In the genomic region with DNA sequence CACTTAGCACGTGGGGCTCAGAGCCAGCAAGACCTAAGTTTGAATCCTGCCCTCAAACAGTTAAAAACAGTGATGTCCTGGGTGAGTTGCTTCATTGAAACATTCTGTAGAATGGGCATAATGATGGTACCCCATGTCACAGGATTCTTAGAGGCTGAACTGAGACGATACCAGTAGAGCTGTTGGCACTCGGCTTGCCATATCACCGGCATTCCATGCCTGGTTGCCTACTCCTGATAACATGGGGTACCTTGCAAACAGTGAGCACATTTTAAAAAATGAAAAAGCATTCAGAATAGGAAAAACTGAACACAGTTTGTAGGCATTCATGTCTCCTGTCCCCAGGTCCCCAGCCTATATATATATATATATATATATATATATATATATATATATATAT, we compare ENCODE assay signal across 20 mouse cellular contexts. TPM values are rescaled to one million over a fixed set of nuclear protein-coding genes. Genes with fewer than 3 reads are reported as not detected.
DNase-seq lines count a peak whose midpoint lies in the region; ATAC-seq and TF ChIP-seq lines count a peak whose summit lies in the region.
"Had no signal": no experiment of that assay in that cellular context is flagged by ENCODE, and none has a peak within 500 bp of the region (broad histone marks: within the 10 kb centered on the region; RNA-seq: fewer than 3 reads in every experiment).

No protein-coding gene starts in this region.

- peaks cover 62% of the 10 kb centered on the region for H3K4me1 ChIP-seq in erythroblast, embryonic 14.5 days (ENCODE audit: control insufficient read depth)
- peaks cover 30 to 37% of the 10 kb centered on the region in 2 experiments for H3K4me1 ChIP-seq in liver, embryonic 14.5 days (replicated peaks; ENCODE audit: control insufficient read depth in 2 of 2, insufficient read depth in 2 of 2, low read length in 1 of 2)
- no peaks in the 10 kb centered on the region for H3K4me1 ChIP-seq in kidney, embryonic 15.5 days
- H3K4me1 ChIP-seq: embryonic facial prominence, embryonic 13.5 days; forebrain, embryonic 15.5 days; heart, embryonic 12.5 days had no signal

- peaks cover 2% of the 10 kb centered on the region; the same call in 1 of the 2 replicates for H3K9me3 ChIP-seq in erythroblast, embryonic 14.5 days (ENCODE audit: control insufficient read depth, low read length)
- no peaks in the 10 kb centered on the region for H3K9me3 ChIP-seq in liver, embryonic 14.5 days (ENCODE audit: control insufficient read depth, low read length)
- no peaks in the 10 kb centered on the region for H3K9me3 ChIP-seq in kidney, embryonic 15.5 days (replicated peaks)
- H3K9me3 ChIP-seq: embryonic facial prominence, embryonic 13.5 days; forebrain, embryonic 15.5 days; G1E; heart, embryonic 12.5 days had no signal

- H3K4me2 ChIP-seq in liver, embryonic 14.5 days (ENCODE audit: low read depth), result peak overlapping the region; percentile 42
- no peak overlapping the region for H3K4me2 ChIP-seq in kidney, embryonic 15.5 days
- H3K4me2 ChIP-seq: embryonic facial prominence, embryonic 13.5 days; forebrain, embryonic 15.5 days; heart, embryonic 12.5 days; hindbrain, embryonic 14.5 days had no signal

- H3K9ac ChIP-seq in liver, embryonic 14.5 days (replicated peaks), result 0 out of 2 replicates have a peak overlapping the region, but pooled peaks have one; percentile 9
- no peak overlapping the region for H3K9ac ChIP-seq in kidney, embryonic 15.5 days
- H3K9ac ChIP-seq: embryonic facial prominence, embryonic 13.5 days; forebrain, embryonic 15.5 days; heart, embryonic 12.5 days; hindbrain, embryonic 14.5 days had no signal

- peaks cover under 1% of the 10 kb centered on the region for H3K36me3 ChIP-seq in erythroblast, embryonic 14.5 days (ENCODE audit: control insufficient read depth)
- no peaks in the 10 kb centered on the region for H3K36me3 ChIP-seq in liver, embryonic 14.5 days (replicated peaks; ENCODE audit: control insufficient read depth, insufficient read depth, low read depth)
- H3K36me3 ChIP-seq in kidney, embryonic 15.5 days, result no peaks in the 10 kb centered on the region
- H3K36me3 ChIP-seq: embryonic facial prominence, embryonic 13.5 days; forebrain, embryonic 15.5 days; heart, embryonic 12.5 days; hindbrain, embryonic 10.5 days had no signal

- DNase-seq in spleen, postnatal 10 days (ENCODE audit: low spot score in 2 of 2), result peak; percentile 24 to 58
- DNase-seq in spleen, adult 18-20 months, result no peak
- DNase-seq in liver, embryonic 14.5 days (ENCODE audit: low read depth in 3 of 3, low spot score in 3 of 3), result peak; percentile 47 to 61 (median 55)
- DNase-seq in right cerebral cortex, postnatal 10 days (ENCODE audit: low spot score in 2 of 2), result no peak
- DNase-seq in adipocyte (ENCODE audit: low spot score), result no peak
- DNase-seq: adrenal gland, postnatal 36 days; cerebellum, adult 18-20 months; cerebellum, adult 9-11 months; cerebellum, postnatal 36 days; heart, adult 2 months had no signal

- no peak for ATAC-seq in liver, embryonic 14.5 days (ENCODE audit: insufficient read depth)
- peak; percentile 41; the same call in 1 of the 2 replicates for ATAC-seq in megakaryocyte-erythroid progenitor cell, adult 5-6 weeks (replicated peaks; ENCODE audit: low FRiP score, low TSS enrichment, poor library complexity, severe bottlenecking)
- ATAC-seq in kidney, embryonic 15.5 days (replicated peaks; ENCODE audit: low FRiP score), result no peak
- ATAC-seq: CD4-positive, CD25-positive, alpha-beta regulatory T cell, adult 4 months; forebrain, embryonic 15.5 days had no signal

- peaks cover 16% of the 10 kb centered on the region; the same call in 1 of the 2 replicates for H3K27me3 ChIP-seq in erythroblast, embryonic 14.5 days (ENCODE audit: control insufficient read depth)
- no peaks in the 10 kb centered on the region for H3K27me3 ChIP-seq in liver, embryonic 14.5 days (ENCODE audit: control insufficient read depth, insufficient read depth, low read length)
- peaks cover 24% of the 10 kb centered on the region for H3K27me3 ChIP-seq in kidney, embryonic 15.5 days
- H3K27me3 ChIP-seq: forebrain, embryonic 15.5 days had no signal

- peak overlapping the region; percentile 31 for H3K4me3 ChIP-seq in erythroblast, embryonic 14.5 days (replicated peaks)
- no peak overlapping the region for H3K4me3 ChIP-seq in liver, embryonic 14.5 days (ENCODE audit: insufficient read depth in 1 of 2, low read depth in 2 of 2, low read length in 2 of 2)
- H3K4me3 ChIP-seq in kidney, embryonic 15.5 days (replicated peaks), result no peak overlapping the region
- H3K4me3 ChIP-seq: embryonic facial prominence, embryonic 13.5 days; forebrain, embryonic 15.5 days; heart, adult 2 months; heart, embryonic 12.5 days; hindbrain, embryonic 10.5 days had no signal

- no peak for TF ChIP-seq CTCF in liver, embryonic 14.5 days (IDR thresholded peaks at IDR 0.05; ENCODE audit: low read depth)

- WGBS in liver, embryonic 14.5 days (ENCODE audit: insufficient replicate concordance), result 29% methylated on average over 4 of the region's 4 CpGs
- WGBS in kidney, embryonic 15.5 days, result 73% methylated on average over 4 of the region's 4 CpGs

- peak; percentile 80 for TF ChIP-seq EP300 in liver, embryonic 14.5 days (IDR thresholded peaks at IDR 0.05; ENCODE audit: low read depth)

- H3K27ac ChIP-seq in liver, embryonic 14.5 days, result peak overlapping the region; percentile 73
- H3K27ac ChIP-seq in kidney, embryonic 15.5 days, result no peak overlapping the region
- H3K27ac ChIP-seq: embryonic facial prominence, embryonic 13.5 days; forebrain, embryonic 15.5 days; heart, adult 2 months; hindbrain, embryonic 10.5 days; hindbrain, embryonic 14.5 days had no signal

RNA-seq across cellular contexts. Expression of a gene that starts 31.3 kb away (rescaled TPM):
- 0.34 and 0.51 TPM in 2 replicates for polyA plus RNA-seq in erythroblast, embryonic 14.5 days (2012)
- polyA plus RNA-seq in liver, embryonic 14.5 days (2012; rRNA removed), result 4.0 and 9.8 TPM in 2 replicates
- polyA plus RNA-seq in liver, embryonic 14.5 days (2014; fragmentation: Nextera tagmentation; extraction: Ambion mirVana), result 9.0 and 11.8 TPM in 2 replicates
- total RNA-seq in megakaryocyte-erythroid progenitor cell, adult 5-6 weeks (2014; fragmentation: Nextera tagmentation), result 61.4 and 77.8 TPM in 2 replicates
- 120 and 121 TPM in 2 replicates for total RNA-seq in megakaryocyte-erythroid progenitor cell, adult 5-6 weeks (2017)
- 17.7 and 18.9 TPM in 2 replicates for polyA plus RNA-seq in kidney, embryonic 15.5 days (2015; fragmentation: Nextera tagmentation; extraction: Ambion mirVana)

RNA-seq across cellular contexts. Expression of a gene that starts 53.1 kb away (rescaled TPM):
- 1.6 and 1.9 TPM in 2 replicates for polyA plus RNA-seq in erythroblast, embryonic 14.5 days (2012)
- 2.1 and 2.3 TPM in 2 replicates for polyA plus RNA-seq in liver, embryonic 14.5 days (2012; rRNA removed)
- polyA plus RNA-seq in liver, embryonic 14.5 days (2014; fragmentation: Nextera tagmentation; extraction: Ambion mirVana), result 3.5 and 3.9 TPM in 2 replicates
- 14.8 and 16.3 TPM in 2 replicates for total RNA-seq in megakaryocyte-erythroid progenitor cell, adult 5-6 weeks (2014; fragmentation: Nextera tagmentation)
- total RNA-seq in megakaryocyte-erythroid progenitor cell, adult 5-6 weeks (2017), result 3.1 and 3.7 TPM in 2 replicates
- 6.3 and 6.9 TPM in 2 replicates for polyA plus RNA-seq in kidney, embryonic 15.5 days (2015; fragmentation: Nextera tagmentation; extraction: Ambion mirVana)

Comparison
In these comparisons a context has a peak if more than half of its experiments do, and no peak if none do; other contexts are left out.
1. DNase-seq: peak in spleen, postnatal 10 days (2 of 2) and liver, embryonic 14.5 days (3 of 3); none in spleen, adult 18-20 months (0 of 2), right cerebral cortex, postnatal 10 days (0 of 2) and adipocyte (single experiment).